Mouse (Mus musculus) hindlimb bud, embryonic 11.5 days (tissue): Measurements from ENCODE around the gene Olfr509.
"Not testable (repeated sequence)": the region's sequence is repeated elsewhere in the genome, so short reads cannot be mapped to it uniquely, and the experiment has no call there.

Source experiments
- DNase-seq: peaks from one replicate; pipeline ENCODE4 v3.0.0-alpha.2; 2012; ENCODE audit warnings: low read depth, low spot score; ENCODE audit errors: extremely low spot score

Olfr509 gene

DNA sequence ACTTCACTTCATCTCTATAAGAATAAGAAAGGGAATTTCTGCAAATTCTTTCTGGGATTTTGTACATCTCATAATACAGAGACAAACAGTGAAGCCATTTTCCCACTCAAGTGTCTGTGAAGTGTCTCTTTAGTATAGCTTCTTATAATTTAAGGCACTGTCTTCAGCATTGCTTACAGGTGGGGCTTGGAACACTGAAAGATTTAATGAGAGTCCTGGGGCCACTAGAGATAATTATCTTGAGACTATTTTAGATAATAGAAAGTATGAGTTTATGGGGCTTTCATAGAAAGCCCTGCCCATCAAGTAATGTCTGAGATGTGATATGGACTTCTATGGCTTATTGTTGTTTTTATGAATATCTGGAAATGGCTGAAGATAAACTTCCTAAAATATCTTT is at the start of gene Olfr509:
TSS of gene Olfr509 (minus strand) at position 101 of the 400 bp plus-strand sequence.
- no peak for DNase-seq

DNA sequence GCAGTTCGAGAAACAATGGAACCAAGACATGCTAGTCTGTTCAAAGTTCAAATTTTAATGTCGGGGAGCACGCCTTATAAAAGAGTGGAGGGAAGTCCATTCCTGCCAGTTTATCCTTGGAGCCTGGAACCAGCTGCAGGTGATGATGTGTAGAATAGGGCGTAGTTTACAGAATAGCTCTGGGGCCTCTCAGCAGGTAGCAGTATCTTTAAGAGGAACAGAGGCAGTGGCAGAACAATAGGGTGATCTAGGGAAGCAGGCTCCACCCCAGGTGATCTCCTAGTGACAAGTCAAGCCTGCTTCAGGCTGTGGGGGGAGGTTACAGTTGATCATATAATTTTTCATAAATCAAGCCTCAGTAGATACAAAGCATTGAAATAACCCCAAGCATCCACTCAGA is 27.2 kb upstream of the Olfr509 start:
- no peak for DNase-seq

DNA sequence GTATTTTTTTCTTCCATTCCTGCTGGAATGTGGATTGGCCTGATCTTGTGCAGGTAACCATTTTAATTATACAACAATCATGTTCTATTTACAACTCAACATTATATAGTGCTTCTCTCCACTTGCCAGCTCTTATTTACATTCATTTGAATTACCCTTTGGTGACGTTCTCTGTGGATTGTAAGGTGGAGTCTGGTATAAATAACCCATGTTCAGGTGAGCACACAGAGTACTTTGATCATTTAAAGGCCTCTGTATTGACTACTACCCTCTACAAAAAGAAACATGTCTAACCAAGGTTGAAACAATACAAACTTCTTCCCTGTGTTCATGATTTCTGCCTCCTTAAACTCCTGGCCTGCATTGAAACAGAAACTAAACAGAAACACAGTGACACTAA is 19.4 kb upstream of the Olfr509 start:
- DNase-seq: no peak

DNA sequence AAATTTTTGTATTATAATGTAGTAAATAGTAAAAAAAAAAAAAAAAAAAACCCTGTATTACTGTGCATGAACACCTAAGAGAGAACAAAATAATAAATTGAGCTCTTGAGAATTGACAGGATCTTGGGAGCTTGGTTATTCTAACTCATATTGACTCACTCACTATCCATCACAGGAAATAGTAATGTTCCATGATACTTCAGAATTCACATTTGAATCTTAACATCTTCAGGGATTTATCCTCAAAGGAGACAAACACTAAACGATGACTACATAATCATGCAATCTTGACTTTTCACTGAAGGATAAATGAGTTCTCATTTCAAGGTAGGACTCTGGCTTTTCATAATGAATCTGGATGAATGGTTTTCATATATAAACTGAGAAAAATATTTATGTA is 14.4 kb upstream of the Olfr509 start, which contains the start of gene Olfr510:
TSS of gene Olfr510 (plus strand) at position 301 of the 400 bp plus-strand sequence.
- no peak for DNase-seq

DNA sequence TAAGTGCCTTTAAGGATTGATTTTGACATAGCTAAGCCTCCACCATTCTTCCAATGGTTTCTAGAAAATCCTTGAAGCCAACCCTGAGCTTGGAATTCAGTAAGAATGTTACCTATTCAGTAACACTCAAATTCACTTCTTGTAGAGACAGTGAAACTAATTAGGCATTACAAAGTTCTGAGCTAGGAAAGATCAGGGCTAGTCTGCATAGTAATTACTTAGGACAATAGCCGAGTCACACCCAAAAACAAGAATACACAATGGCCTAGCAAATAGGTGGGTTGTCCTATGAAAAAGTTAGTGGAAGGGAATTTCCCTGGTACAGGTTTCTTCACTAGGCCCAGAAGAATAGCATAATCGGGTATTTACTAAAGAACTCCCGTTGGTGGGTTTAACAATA is 10.7 kb upstream of the Olfr509 start:
- no peak for DNase-seq

DNA sequence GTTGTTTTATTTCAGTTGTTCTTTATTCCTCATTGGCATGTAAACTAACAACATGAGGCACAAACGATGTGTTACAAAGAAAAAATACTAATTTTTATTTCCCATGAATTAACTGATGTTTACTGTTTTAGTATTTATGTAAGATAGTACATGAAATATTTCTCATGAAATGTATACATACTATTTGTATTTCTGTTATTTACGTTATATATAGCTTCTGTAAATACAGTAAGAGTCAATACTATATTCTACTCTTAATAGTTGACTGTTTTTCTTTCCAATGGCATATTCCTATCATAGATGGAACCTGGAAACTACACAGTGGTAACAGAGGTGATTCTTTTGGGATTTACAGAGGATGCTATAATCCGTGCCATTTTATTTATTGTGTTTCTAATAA is 22.0 kb downstream of the Olfr509 start, which contains the start of gene Olfr508:
TSS of gene Olfr508 (plus strand) at position 301 of the 400 bp plus-strand sequence.
- DNase-seq: no peak

DNA sequence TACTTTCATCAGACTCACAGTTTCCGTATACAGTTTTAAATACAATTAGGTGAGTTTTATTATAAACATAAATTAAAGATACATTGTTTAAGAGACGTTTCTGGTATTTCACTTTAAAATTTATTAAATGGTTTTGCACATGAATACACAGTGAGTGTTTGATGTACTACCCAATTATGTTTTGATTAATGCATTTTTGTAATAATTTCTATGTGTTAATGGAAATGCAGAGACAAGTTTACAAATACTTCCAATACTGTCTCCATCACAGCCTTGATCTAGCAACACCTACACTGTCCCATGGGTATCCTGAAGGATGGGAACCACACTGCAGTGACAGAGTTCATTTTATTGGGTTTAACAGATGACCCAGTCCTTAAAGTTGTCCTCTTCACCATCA is 30.2 kb downstream of the Olfr509 start, which contains the start of gene Olfr507:
TSS of gene Olfr507 (plus strand) at position 301 of the 400 bp plus-strand sequence.
- no peak for DNase-seq

DNA sequence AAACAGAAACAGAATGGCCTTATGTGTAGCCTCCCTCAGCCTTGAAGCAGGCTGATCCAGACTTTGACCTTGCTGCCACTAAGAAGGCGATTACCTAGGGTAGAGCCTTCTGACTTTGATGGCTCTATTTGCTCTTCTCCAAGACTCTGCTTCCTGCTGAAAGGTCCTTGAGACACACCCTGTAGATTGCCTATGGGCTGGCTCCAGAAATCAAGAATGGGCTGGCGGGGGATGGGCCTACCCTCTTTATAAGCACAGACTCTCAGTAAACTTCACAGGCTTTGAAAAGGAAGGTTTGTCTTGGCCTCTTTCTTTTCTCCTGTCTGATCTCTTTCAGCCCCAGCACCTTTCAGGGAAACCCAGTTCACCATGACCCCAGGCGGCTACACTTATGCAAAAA is 34.9 kb downstream of the Olfr509 start:
- DNase-seq: not testable (repeated sequence)

DNA sequence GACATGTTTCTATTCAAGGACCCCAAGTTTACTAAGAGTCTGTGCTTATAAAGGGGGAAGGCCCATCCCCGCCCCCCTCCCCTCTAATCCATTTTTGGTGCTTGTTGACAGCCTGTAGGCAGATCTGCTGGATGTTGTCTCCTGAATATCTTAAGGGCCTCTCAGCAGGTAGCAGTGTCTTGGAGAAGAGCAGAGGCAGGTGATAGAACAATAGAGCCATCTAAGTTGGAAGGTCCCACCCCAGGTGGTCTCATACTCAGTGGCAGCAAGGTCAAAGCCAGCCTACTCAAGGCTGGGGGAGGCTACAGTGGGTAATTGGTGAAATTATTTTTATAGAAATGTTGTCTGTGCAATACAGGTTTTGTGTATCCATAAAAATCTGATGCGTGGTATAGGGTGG is 37.6 kb downstream of the Olfr509 start:
- no peak for DNase-seq

DNA sequence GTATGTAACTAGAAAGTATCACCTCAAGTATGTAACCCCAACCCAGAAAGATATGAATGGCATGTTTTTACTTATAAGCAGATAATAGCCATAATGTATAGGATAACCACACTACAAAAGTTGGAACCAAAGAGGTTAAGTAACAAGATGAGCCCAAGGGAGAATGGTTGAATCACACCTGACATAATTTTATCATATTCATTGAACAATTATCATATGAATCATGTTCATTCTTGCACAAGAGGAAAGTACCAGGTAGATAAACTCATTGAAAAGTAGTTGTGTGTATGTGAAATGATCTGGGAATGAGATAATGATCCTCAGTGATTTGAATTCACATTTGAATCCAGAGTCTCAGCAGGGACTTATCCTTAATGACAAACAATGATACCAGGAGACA is 41.2 kb downstream of the Olfr509 start, which contains the start of gene Olfr506:
TSS of gene Olfr506 (plus strand) at position 301 of the 400 bp plus-strand sequence.
- DNase-seq: no peak

DNA sequence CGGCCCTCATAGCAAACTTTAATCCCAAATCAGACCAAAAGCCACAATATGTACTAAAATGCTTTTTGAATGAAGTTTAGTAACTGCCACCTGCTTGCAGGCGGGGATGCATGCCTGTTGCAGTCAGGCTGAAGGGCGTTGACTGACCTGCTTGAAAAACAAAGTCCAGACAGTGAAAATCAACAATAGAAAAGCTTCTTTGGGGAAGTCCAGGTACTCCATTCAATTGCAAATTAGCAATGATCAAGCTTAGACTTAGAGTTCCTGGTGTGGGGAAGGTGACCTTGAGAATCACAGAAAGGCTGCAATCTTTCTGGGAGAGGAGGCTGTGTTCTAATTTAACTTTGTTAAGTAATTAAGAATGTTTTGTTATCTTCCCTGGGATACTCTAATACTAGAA is 49.8 kb downstream of the Olfr509 start:
- not testable (repeated sequence) for DNase-seq
